Mouse (Mus musculus) ES-CJ7 (cell line): ENCODE data around the gene Carmil1.
"Not testable (repeated sequence)": the region's sequence is repeated elsewhere in the genome, so short reads cannot be mapped to it uniquely, and the experiment has no call there.

ENCODE experiments used
- DNase-seq: peaks from one replicate; pipeline ENCODE4 v3.0.0; 2011; ENCODE audit warnings: low read depth, low spot score

Gene Carmil1

GRCm38 (mm10) chr13:24104611-24105339 is 175.8 kb downstream of the Carmil1 start:
- not testable (repeated sequence) for DNase-seq

DNA sequence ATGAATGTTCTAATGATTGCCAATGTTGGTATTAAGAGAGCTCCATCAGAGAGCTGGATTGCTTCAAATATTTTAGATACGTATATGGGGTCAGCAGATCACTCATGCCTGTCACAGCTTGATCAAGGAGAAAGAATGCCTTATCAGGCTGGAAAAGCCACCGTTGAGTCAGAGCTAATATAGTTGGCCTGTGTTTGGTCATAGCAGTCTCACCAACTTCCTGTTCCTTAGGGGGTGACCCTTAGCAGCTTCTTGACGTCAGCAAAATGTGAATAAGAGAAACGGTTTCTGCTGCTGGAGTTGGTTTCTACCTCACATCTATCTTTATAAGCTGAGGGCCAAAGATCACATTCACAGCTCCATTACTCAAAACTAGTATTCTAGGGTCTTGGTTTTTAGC is 176.6 kb downstream of the Carmil1 start:
- no peak for DNase-seq

DNA sequence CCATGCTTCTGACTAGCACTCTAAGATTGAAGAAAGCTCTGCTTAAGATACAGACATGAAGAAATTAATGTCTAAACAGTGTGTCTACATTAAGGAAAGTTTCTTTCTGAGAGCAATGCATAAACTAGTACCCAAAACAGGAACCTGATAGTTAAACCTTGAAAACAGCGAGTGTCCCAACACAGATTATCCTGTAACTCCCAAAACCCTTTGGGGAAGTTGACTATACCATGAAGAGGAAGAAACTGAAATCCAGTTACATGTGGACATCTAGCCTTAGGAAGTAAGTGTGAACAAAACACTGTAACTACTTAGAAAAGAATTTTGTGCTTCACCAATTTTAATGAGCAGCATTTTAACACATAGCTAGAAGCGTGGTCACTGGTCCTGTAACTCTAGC is 177.4 kb downstream of the Carmil1 start:
- no peak for DNase-seq

DNA sequence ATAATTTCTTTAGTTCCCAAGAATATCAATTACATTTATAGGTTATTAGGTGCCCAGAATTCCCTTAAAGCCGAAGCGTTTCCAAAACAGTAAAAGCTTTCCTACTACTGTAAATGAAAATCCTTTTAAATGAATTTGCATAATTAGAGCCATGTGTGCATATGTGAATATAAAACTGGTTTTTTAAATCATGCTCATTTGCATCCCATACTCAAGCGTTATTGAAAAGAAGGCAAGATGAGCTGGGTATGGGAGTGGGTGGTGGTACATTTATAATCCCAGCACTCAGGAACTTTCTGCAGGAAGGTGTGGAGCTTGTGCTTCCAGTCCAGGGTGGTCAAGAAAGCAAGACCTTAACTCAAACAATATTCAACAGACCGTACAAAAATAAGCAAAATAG is 178.3 kb downstream of the Carmil1 start:
- DNase-seq, result no peak

DNA sequence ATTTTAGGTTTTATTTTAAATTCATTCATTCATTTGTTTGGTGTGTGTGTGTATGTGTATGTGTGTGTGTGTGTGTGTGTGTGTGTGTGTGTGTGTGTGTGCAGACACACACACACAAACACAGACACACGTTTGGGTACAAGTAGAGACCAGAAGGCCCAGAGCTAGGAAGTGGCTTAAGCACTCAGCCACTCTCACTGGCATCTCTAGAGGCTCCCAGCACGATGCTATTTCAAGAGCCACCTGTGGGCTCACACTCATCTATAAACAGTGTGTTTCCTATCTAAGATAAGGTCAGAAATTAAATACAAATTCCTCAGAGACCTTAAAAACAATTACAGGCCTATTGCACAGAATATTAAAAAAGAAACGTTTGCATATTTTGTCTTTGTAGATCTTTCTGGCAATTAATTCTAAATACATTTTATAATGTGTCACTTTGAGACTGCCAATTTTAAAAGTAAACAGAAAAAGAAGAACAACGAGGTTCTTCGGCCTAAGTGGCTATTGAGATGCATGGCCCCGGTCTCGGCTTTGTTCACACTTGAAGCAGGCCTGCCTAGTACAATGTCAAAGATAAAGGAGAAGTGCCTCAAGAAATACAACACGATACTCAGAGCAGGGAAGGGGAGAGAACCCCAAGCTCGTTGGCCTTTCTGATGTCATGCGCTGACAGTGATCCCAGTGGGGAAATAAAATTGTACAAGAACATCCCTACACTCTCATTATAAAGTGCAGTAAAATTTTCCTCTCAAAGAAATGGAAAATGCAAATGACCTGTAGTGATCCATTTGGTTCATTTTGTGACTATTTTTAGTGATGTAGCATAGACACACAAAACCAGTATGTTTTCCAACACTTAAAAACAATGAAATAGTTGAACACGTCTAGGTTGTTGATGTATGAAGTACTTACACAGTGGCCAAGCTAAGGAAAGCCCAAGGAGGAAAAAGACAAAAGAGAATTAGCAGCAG is 179.2 kb downstream of the Carmil1 start:
- no peak for DNase-seq

- DNase-seq, result no peak
Observed at GRCm38 (mm10) chr13:24100516-24101094, 180.0 kb downstream of the Carmil1 start.

DNA sequence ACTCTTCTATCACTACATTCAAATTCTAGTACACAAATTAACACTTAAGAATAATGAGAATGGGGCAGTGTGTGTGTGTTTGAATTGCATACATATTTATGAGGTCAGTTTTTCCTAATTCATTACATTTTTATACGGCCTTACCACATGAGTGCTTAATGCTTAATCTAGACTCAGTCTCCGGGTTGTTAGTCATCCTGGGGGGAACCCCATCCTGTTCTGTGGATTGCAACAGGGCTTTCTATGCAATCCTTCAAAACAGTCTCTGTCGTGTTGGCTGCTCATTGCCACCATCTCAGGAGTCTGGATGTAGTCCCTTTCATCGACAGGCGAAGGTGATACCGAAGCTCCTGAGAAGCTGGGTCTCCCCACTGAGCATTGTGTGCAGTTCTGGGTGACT is 184.0 kb downstream of the Carmil1 start:
- no peak for DNase-seq

DNA sequence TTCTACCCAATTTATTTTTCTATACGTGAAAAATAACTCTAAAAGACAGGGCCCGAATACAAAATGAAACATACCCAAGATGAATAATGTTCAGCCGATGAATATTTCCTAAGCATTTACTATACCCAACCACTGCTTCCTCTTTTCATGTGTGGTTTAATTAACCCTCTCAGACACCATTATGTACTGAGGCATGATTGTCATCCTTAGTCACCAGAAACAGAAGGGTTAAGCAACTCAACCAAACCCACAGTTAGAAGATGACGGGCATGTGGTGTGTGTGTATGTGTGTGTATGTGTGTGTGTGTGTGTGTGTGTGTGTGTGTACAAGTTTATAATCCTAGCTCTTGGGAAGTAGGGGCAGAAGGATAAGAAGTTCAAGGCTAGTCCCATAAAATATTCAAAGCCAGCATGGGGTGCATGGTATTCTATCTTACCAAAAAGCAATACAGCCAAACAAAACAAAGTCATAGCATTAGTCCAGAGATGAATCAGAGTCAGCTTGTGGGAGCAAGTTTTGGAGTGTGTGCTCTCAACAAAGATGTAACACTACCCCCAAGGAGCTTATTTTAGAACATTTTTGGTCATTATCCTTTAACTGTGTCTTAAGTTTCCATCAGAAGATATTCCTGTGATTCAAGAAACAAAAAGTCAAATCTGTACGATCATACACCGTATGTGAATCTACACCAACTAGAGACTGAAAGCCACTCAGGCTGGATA is 185.6 kb downstream of the Carmil1 start:
- DNase-seq, result no peak

DNA sequence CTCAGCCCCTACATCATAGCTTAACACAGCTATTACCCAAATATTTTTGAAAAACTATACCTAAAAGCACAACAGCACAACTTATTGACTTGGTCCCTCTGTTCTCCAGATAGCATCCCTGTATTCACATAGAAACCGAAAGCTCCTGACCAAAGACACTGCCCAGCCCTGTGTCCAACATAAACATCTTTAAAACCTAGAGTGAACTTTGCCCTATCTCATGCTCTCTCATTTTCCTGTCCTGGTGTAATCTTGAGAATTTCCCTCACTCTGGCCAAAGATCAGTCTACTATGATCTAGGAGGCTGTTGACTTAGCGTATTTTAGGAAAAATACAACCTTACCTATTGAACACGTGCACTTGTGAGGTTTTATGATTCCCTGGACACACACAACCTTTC is 187.5 kb downstream of the Carmil1 start:
- no peak for DNase-seq

GRCm38 (mm10) chr13:24092073-24092472 is 188.5 kb downstream of the Carmil1 start:
- DNase-seq, result no peak

GRCm38 (mm10) chr13:24082153-24082552 is 198.4 kb downstream of the Carmil1 start:
- DNase-seq, result no peak

DNA sequence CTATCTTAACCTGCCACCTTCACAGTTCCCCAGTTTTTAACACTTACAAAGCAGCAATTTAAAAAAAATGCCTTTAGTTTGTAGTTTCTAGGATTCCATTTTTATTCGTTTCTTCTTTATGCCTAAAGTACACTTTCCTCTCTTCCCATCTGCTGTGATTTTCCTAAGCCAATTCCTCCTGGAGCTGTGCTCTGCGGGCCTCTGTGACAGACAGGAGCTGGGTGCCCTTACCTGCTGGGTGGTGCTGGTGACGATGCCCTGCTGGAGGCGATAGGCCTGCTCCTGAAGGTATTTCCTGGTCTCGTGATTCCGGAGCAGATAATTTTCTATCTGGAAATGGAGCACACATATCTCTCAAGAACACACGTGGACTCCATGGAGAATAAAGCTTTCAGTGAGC is 198.9 kb downstream of the Carmil1 start:
- DNase-seq, result no peak

- no peak for DNase-seq
Observed at GRCm38 (mm10) chr13:24072588-24072987, 208.0 kb downstream of the Carmil1 start.

- no peak for DNase-seq
Observed at GRCm38 (mm10) chr13:24067553-24067952, 213.0 kb downstream of the Carmil1 start.

GRCm38 (mm10) chr13:24065536-24065935 is 215.1 kb downstream of the Carmil1 start:
- peak; percentile 11 for DNase-seq

DNA sequence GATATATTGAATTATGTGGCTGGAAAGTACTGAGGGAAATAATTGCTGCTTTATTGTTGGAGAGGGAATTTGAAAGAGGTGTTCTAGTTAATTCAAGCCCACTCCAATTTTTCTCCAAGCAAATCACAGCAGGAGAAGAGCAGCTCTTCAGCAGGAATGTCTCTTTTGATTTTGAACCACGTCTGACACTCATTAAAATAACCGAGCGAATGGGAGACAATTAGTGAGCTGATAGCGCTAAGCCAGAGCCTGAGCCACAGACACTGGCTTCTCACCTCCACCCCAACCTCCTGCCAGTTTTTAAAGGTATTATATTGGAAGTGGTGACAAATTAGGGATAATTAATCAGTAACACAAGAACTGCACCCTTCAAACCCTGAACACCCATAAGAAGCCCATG is 217.8 kb downstream of the Carmil1 start:
- no peak for DNase-seq

DNA sequence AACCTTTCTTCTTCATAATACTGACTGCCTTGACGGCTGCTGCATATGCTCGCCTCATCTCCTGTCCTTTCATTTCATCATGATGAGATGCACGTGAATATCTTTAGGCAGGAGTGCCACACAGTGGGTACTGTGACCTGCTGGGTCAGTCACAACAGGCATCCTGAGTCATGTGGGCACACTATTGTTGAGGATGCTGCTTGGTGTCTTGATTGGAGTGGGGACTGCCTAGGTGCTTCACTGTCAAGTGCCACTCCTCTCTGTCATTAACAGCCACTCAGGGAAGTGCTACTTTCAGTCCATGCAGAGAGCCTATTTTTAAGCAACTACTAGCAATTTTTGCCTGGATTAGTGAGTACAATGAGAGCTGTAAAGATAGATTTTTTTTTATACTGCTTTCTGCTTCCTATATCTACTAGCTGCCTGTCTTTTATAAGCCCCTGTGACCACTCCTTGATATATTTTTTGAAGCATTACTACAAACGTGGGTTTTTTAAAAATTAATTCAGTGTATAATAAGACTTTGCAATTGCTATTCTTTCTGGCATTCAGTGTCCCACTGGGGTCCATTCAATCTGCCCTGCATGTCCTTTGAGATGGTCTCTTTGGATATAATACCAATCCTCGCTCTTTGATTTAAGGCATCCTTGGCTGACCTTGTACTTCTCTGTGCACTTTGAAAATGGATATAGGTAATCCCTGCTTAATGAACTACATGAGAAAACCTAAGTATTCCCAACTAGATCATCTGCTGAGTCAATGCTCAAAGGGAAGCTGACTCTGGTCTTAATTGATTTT is 225.3 kb downstream of the Carmil1 start:
- DNase-seq, result no peak

DNA sequence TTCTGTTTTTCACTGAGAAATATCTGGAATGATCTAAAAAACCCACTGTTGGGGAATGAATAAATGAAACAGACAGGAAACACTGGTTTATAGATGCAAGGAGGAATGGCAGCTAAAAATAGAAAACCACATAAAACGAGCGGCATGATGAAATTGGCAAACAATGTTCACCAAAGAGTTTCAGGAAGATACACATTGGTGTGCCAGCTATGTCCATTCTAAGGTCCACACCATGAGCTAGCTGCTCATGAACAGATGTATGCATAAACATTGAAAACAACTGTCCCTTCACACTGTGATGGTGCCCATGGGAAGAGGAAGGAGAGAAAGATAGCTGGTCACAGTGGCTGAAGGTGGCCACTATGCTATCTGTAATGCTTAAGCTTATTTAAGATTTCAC is 229.1 kb downstream of the Carmil1 start:
- DNase-seq, result no peak

DNA sequence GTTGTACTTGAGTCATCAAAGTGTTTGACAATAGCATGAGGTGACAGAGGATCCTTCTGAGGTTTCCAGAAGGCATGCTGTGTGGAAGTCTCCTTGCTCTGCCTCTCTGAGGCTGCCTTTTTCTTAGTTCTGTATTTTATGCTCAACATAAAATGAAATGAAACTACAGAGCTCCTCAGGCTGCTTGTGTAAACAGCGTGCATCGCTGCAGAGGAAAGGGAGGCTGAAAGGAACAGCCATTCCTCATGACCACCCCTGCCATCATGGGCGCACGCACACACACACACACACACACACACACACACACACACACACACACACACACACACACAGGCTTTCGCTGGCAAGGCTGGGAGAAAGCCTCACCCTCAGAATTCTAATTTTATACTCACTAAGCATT is 230.3 kb downstream of the Carmil1 start:
- DNase-seq, result no peak

DNA sequence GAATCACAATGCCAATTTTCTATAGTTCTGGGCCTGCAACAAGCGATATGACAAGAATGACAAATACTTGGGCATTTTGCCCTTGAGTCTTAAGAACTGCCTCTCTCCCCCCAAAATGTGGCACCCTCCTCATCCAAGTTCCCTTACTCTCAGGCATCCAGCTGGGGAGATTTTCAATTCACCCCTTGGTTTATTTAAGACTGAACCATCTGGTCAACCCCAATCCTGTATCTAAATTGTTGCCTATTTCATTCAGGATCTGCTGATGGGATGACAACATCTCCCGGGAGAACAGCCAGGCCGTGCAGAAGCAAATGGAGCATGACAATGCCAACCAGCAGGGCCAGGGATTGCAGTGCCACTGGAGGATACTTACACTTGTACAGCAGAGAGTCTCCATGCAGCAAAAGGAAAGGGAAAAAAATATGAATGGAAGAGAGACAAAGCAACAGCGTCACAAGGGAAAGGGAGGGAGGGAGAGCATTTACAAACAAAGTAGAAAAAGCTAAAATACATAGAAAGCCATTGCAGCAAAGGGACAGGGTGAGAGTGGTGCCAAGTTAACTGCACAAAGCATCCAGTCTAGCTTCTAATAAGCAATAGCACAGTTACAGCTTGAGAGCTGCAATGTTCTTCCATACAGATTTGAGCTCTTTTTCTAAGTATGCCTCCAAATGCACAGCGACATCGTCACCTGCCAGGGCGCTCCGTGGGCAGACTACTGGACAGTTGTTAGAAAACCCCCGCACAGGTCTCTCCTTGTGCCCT is 231.1 kb downstream of the Carmil1 start:
- DNase-seq, result no peak
